Mouse (Mus musculus): Measurements from ENCODE around the gene Tbkbp1.

Gene Tbkbp1

GRCm38 (mm10) chr11:97127470-97128223 lies 23.6 kb downstream of the Tbkbp1 start:
- DNase-seq (ENCODE audit: low spot score in 2 of 2) = no peak

GRCm38 (mm10) chr11:97126645-97127468 lies 24.4 kb downstream of the Tbkbp1 start:
- DNase-seq (ENCODE audit: low spot score in 2 of 2) = peak in 1 of 2 experiments; percentile 61

- no peak for DNase-seq (ENCODE audit: low spot score in 2 of 2)
Observed at GRCm38 (mm10) chr11:97124266-97125036, 26.8 kb downstream of the Tbkbp1 start.

- DNase-seq (ENCODE audit: low spot score in 2 of 2) = no peak
Observed at GRCm38 (mm10) chr11:97123282-97123890, 27.9 kb downstream of the Tbkbp1 start.

GRCm38 (mm10) chr11:97120641-97121040 lies 30.7 kb downstream of the Tbkbp1 start:
- no peak for DNase-seq (ENCODE audit: low spot score in 2 of 2)

- no peak for DNase-seq (ENCODE audit: low spot score in 2 of 2)
Observed at GRCm38 (mm10) chr11:97120221-97120620, 31.1 kb downstream of the Tbkbp1 start.

GRCm38 (mm10) chr11:97115797-97116196 lies 35.5 kb downstream of the Tbkbp1 start:
- no peak for DNase-seq (ENCODE audit: low spot score in 2 of 2)

GRCm38 (mm10) chr11:97114671-97115601 lies 36.4 kb downstream of the Tbkbp1 start, which contains the start of gene Tbx21:
Gene Tbx21 (minus strand): TSS chr11:97115331.
- DNase-seq (ENCODE audit: low spot score in 2 of 2) = no peak

- no peak for DNase-seq (ENCODE audit: low spot score in 2 of 2)
Observed at GRCm38 (mm10) chr11:97112519-97113125, 38.7 kb downstream of the Tbkbp1 start.

- DNase-seq (ENCODE audit: low spot score in 2 of 2) = no peak
Observed at GRCm38 (mm10) chr11:97108976-97109375, 42.3 kb downstream of the Tbkbp1 start.

GRCm38 (mm10) chr11:97104091-97104483 lies 47.2 kb downstream of the Tbkbp1 start:
- DNase-seq (ENCODE audit: low spot score in 2 of 2) = no peak

- DNase-seq (ENCODE audit: low spot score in 2 of 2) = no peak
Observed at GRCm38 (mm10) chr11:97103163-97104090, 47.9 kb downstream of the Tbkbp1 start.

- peak; percentile 61 to 91 for DNase-seq (ENCODE audit: low spot score in 2 of 2)
Observed at GRCm38 (mm10) chr11:97101722-97102121, 49.6 kb downstream of the Tbkbp1 start.

GRCm38 (mm10) chr11:97098791-97099190 lies 52.5 kb downstream of the Tbkbp1 start:
- DNase-seq (ENCODE audit: low spot score in 2 of 2) = no peak

- DNase-seq (ENCODE audit: low spot score in 2 of 2) = no peak
Observed at GRCm38 (mm10) chr11:97094600-97094999, 56.7 kb downstream of the Tbkbp1 start.

GRCm38 (mm10) chr11:97086365-97086764 lies 64.9 kb downstream of the Tbkbp1 start:
- DNase-seq (ENCODE audit: low spot score in 2 of 2) = no peak

All from spleen, postnatal 4 days (tissue).